Mouse (Mus musculus): ENCODE results near the gene Satb2. TPM values are rescaled to one million over a fixed set of nuclear protein-coding genes. Genes with fewer than 3 reads are reported as not detected.

The Satb2 gene
- polyA plus RNA-seq, 1 experiment from 2014 or later, result 1.6 TPM

DNA sequence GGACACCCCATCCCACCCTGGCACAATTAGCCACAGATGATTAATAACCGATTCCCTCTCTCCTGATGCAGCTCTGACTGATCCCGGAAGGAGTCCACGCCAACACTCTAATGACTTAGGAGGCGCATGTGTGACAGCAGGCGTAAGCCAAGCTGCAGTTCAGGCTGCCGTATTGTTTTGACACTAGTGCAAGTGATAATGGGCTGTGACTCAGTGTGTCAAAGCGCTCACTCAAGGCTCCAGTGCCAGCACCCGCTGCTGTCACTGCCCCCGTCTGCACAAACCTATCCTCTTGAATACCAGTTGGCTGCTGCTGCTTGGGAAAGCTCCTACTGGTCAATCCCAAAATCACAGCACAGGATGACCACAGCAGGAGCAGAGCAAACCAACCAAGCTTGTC is 49.7 kb downstream of the Satb2 start:
- no peak overlapping the region for H3K9ac ChIP-seq (ENCODE audit: low read depth, low read length)
- no peak overlapping the region for H3K4me2 ChIP-seq (ENCODE audit: low read length)
- no peaks in the 10 kb centered on the region for H3K4me1 ChIP-seq (ENCODE audit: control insufficient read depth, insufficient read depth, low read length)
- 80% methylated on average over 9 of the region's 9 CpGs for WGBS
- H3K27ac ChIP-seq (ENCODE audit: low read length), result no peak overlapping the region
- H3K4me3 ChIP-seq (ENCODE audit: low read depth, low read length), result no peak overlapping the region
- no peak for ATAC-seq
- no peaks in the 10 kb centered on the region for H3K27me3 ChIP-seq (ENCODE audit: control insufficient read depth, insufficient read depth, low read depth, low read length)
- H3K9me3 ChIP-seq (replicated peaks; ENCODE audit: control insufficient read depth, low read length, poor library complexity, severe bottlenecking), result no peaks in the 10 kb centered on the region
- no peaks in the 10 kb centered on the region for H3K36me3 ChIP-seq (ENCODE audit: control insufficient read depth, insufficient read depth, low read length)

DNA sequence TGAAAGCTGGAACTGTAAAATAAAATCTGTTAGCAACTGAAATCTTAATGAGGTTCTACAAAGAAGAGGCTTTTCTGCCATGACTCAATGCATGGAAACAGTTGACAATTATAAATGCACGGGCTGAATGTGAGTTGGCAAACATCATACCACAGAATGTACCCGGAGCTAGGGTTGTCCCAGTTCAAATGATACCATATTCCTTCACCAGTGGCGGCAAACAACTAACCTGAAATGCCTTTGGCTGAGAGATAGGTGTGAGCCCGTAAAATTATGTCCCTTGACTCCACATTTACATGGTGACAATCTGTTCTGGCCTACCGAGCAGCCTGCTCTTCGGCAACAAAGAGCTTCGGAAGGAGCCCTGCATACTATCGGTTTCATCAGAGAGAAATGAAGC is 58.0 kb downstream of the Satb2 start:
- H3K36me3 ChIP-seq (ENCODE audit: control insufficient read depth, insufficient read depth, low read length), result no peaks in the 10 kb centered on the region
- no peak for ATAC-seq
- no peaks in the 10 kb centered on the region for H3K9me3 ChIP-seq (replicated peaks; ENCODE audit: control insufficient read depth, low read length, poor library complexity, severe bottlenecking)
- no peaks in the 10 kb centered on the region for H3K4me1 ChIP-seq (ENCODE audit: control insufficient read depth, insufficient read depth, low read length)
- 82% methylated on average over 8 of the region's 8 CpGs for WGBS
- H3K4me3 ChIP-seq (ENCODE audit: low read depth, low read length), result no peak overlapping the region
- H3K27me3 ChIP-seq (ENCODE audit: control insufficient read depth, insufficient read depth, low read depth, low read length), result no peaks in the 10 kb centered on the region
- H3K4me2 ChIP-seq (ENCODE audit: low read length), result no peak overlapping the region
- H3K27ac ChIP-seq (ENCODE audit: low read length), result no peak overlapping the region
- no peak overlapping the region for H3K9ac ChIP-seq (ENCODE audit: low read depth, low read length)

GRCm38 (mm10) chr1:56914279-56914678 is 64.2 kb downstream of the Satb2 start:
- no peaks in the 10 kb centered on the region for H3K27me3 ChIP-seq (ENCODE audit: control insufficient read depth, insufficient read depth, low read depth, low read length)
- H3K4me2 ChIP-seq (ENCODE audit: low read length), result no peak overlapping the region
- no peak for ATAC-seq
- H3K36me3 ChIP-seq (ENCODE audit: control insufficient read depth, insufficient read depth, low read length), result no peaks in the 10 kb centered on the region
- no peak overlapping the region for H3K4me3 ChIP-seq (ENCODE audit: low read depth, low read length)
- no peaks in the 10 kb centered on the region for H3K4me1 ChIP-seq (ENCODE audit: control insufficient read depth, insufficient read depth, low read length)
- 86% methylated on average over 6 of the region's 6 CpGs for WGBS
- H3K9me3 ChIP-seq (replicated peaks; ENCODE audit: control insufficient read depth, low read length, poor library complexity, severe bottlenecking), result no peaks in the 10 kb centered on the region
- H3K9ac ChIP-seq (ENCODE audit: low read depth, low read length), result no peak overlapping the region
- no peak overlapping the region for H3K27ac ChIP-seq (ENCODE audit: low read length)

- H3K27ac ChIP-seq (ENCODE audit: low read length), result no peak overlapping the region
These were observed 77.7 kb downstream of the Satb2 start for GRCm38 (mm10) chr1:56900706-56901287.

DNA sequence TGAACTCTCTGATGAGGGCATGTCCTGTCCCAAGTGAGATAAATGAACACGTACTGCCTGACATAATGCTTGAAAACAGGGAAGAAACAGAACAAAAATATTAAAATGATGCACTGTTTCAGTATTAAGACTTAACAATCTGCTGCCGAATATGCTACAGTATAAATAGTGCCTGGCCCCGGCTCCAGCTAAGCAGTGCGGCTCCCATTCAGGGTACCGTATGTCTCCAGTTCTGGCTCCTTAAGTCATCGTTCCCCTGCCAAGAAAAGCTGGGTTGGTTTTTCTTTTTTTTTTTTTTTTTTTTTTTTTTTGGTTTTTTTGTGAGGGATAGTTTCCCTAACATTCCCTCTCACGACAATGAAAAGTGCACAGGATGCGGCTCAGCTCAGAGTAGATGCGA is 78.3 kb downstream of the Satb2 start:
- no peak overlapping the region for H3K9ac ChIP-seq (ENCODE audit: low read depth, low read length)
- H3K4me1 ChIP-seq (ENCODE audit: control insufficient read depth, insufficient read depth, low read length), result no peaks in the 10 kb centered on the region
- no peak for ATAC-seq
- no peaks in the 10 kb centered on the region for H3K36me3 ChIP-seq (ENCODE audit: control insufficient read depth, insufficient read depth, low read length)
- WGBS, result 90% methylated on average over 9 of the region's 9 CpGs
- no peak overlapping the region for H3K4me3 ChIP-seq (ENCODE audit: low read depth, low read length)
- H3K4me2 ChIP-seq (ENCODE audit: low read length), result no peak overlapping the region
- no peak overlapping the region for H3K27ac ChIP-seq (ENCODE audit: low read length)
- no peaks in the 10 kb centered on the region for H3K9me3 ChIP-seq (replicated peaks; ENCODE audit: control insufficient read depth, low read length, poor library complexity, severe bottlenecking)
- no peaks in the 10 kb centered on the region for H3K27me3 ChIP-seq (ENCODE audit: control insufficient read depth, insufficient read depth, low read depth, low read length)

More at GRCm38 (mm10) chr1:56900706-56901287, 77.7 kb downstream of the Satb2 start:
- Histone ChIP-seq H3K4me1 (ENCODE audit: control insufficient read depth, insufficient read depth, low read length) (no peaks in the 10 kb centered on the region), H3K4me2 (ENCODE audit: low read length) (no peak overlapping the region), H3K36me3 (ENCODE audit: control insufficient read depth, insufficient read depth, low read length) (no peaks in the 10 kb centered on the region), H3K9ac (ENCODE audit: low read depth, low read length) (no peak overlapping the region), H3K9me3 (replicated peaks; ENCODE audit: control insufficient read depth, low read length, poor library complexity, severe bottlenecking) (no peaks in the 10 kb centered on the region), H3K4me3 (ENCODE audit: low read depth, low read length) (no peak overlapping the region), H3K27me3 (ENCODE audit: control insufficient read depth, insufficient read depth, low read depth, low read length) (no peaks in the 10 kb centered on the region)
- no peak for ATAC-seq
- WGBS, result 87% methylated on average over 3 of the region's 3 CpGs

GRCm38 (mm10) chr1:56898606-56899396 is 79.6 kb downstream of the Satb2 start:
- ATAC-seq, result no peak
- 53% methylated on average over 13 of the region's 13 CpGs for WGBS
- no peak overlapping the region for H3K9ac ChIP-seq (ENCODE audit: low read depth, low read length)
- no peaks in the 10 kb centered on the region for H3K27me3 ChIP-seq (ENCODE audit: control insufficient read depth, insufficient read depth, low read depth, low read length)
- H3K9me3 ChIP-seq (replicated peaks; ENCODE audit: control insufficient read depth, low read length, poor library complexity, severe bottlenecking), result no peaks in the 10 kb centered on the region
- no peak overlapping the region for H3K27ac ChIP-seq (ENCODE audit: low read length)
- H3K4me1 ChIP-seq (ENCODE audit: control insufficient read depth, insufficient read depth, low read length), result no peaks in the 10 kb centered on the region
- no peak overlapping the region for H3K4me3 ChIP-seq (ENCODE audit: low read depth, low read length)
- no peaks in the 10 kb centered on the region for H3K36me3 ChIP-seq (ENCODE audit: control insufficient read depth, insufficient read depth, low read length)
- peak overlapping the region; percentile 2; the same call in 1 of the 2 replicates for H3K4me2 ChIP-seq (ENCODE audit: low read length)

GRCm38 (mm10) chr1:56897492-56898180 is 80.8 kb downstream of the Satb2 start:
- Histone ChIP-seq H3K36me3 (ENCODE audit: control insufficient read depth, insufficient read depth, low read length) (no peaks in the 10 kb centered on the region), H3K27me3 (ENCODE audit: control insufficient read depth, insufficient read depth, low read depth, low read length) (no peaks in the 10 kb centered on the region), H3K9me3 (replicated peaks; ENCODE audit: control insufficient read depth, low read length, poor library complexity, severe bottlenecking) (no peaks in the 10 kb centered on the region), H3K4me2 (ENCODE audit: low read length) (no peak overlapping the region), H3K4me1 (ENCODE audit: control insufficient read depth, insufficient read depth, low read length) (no peaks in the 10 kb centered on the region), H3K27ac (ENCODE audit: low read length) (no peak overlapping the region), H3K4me3 (ENCODE audit: low read depth, low read length) (no peak overlapping the region), H3K9ac (ENCODE audit: low read depth, low read length) (no peak overlapping the region)
- WGBS, result 93% methylated on average over 8 of the region's 8 CpGs
- no peak for ATAC-seq

DNA sequence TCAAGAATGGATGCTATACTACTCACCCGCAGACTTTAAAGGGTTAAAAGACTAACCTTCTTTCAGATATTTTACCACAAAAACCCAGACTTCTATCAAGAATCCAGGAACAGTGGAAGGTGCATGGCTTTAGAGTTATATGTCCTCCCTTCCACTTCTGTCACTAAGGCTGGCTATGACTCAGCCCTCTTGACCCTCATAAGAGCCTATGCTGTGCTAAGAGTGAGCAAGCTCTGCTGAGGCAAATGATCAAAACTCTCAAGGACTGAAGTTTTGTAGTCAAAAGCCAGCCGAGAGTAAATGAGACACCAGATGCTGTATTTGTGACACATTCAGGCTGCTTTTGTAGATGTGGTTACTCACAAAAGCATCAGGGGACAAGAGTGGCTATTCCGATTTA is 81.8 kb downstream of the Satb2 start:
- ATAC-seq, result no peak
- Histone ChIP-seq H3K9ac (ENCODE audit: low read depth, low read length) (no peak overlapping the region), H3K4me2 (ENCODE audit: low read length) (no peak overlapping the region), H3K4me1 (ENCODE audit: control insufficient read depth, insufficient read depth, low read length) (no peaks in the 10 kb centered on the region), H3K27me3 (ENCODE audit: control insufficient read depth, insufficient read depth, low read depth, low read length) (no peaks in the 10 kb centered on the region), H3K27ac (ENCODE audit: low read length) (no peak overlapping the region), H3K4me3 (ENCODE audit: low read depth, low read length) (no peak overlapping the region), H3K36me3 (ENCODE audit: control insufficient read depth, insufficient read depth, low read length) (no peaks in the 10 kb centered on the region), H3K9me3 (replicated peaks; ENCODE audit: control insufficient read depth, low read length, poor library complexity, severe bottlenecking) (no peaks in the 10 kb centered on the region)
- WGBS, result 84% methylated on average over 3 of the region's 3 CpGs

DNA sequence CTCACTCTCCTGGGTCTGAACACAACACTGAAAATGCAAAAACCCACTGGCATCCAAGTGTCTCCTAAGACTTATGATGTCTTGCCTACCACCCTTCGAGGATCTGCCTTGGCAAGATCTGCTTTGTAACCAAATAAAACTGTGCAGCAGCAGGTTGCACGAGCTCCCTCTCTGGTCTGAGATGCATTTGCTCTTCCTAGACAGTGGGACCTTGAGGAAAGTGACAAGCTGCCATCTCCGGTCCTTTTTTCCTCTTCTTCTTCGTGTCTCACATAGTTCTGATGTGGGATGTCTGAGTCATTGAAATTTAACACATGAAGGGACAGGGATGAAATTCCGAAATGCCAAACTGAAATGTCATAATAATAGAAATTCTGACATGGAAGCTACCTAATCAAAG is 85.7 kb downstream of the Satb2 start:
- no peak for ATAC-seq
- no peak overlapping the region for H3K4me3 ChIP-seq (ENCODE audit: low read depth, low read length)
- H3K4me1 ChIP-seq (ENCODE audit: control insufficient read depth, insufficient read depth, low read length), result no peaks in the 10 kb centered on the region
- H3K27me3 ChIP-seq (ENCODE audit: control insufficient read depth, insufficient read depth, low read depth, low read length), result no peaks in the 10 kb centered on the region
- no peak overlapping the region for H3K27ac ChIP-seq (ENCODE audit: low read length)
- H3K36me3 ChIP-seq (ENCODE audit: control insufficient read depth, insufficient read depth, low read length), result no peaks in the 10 kb centered on the region
- H3K4me2 ChIP-seq (ENCODE audit: low read length), result no peak overlapping the region
- WGBS, result 88% methylated on average over 5 of the region's 5 CpGs
- no peaks in the 10 kb centered on the region for H3K9me3 ChIP-seq (replicated peaks; ENCODE audit: control insufficient read depth, low read length, poor library complexity, severe bottlenecking)
- H3K9ac ChIP-seq (ENCODE audit: low read depth, low read length), result no peak overlapping the region
